Mouse (Mus musculus) lung, adult 18-20 months (tissue): Measurements from ENCODE around the gene Smg5.
A peak's percentile ranks its signal among the peaks of the same experiment; 100 is the strongest.

Experiments
- DNase-seq, 2 experiments: peaks; one replicate each; pipeline ENCODE4 v3.0.0; 2022; ENCODE audit warnings: mixed read lengths in 2 of 2

The Smg5 gene

GRCm38 (mm10) chr3:88395742-88396141 is 59.7 kb downstream of the Smg5 start:
- DNase-seq = no peak

GRCm38 (mm10) chr3:88398666-88399065 is 62.6 kb downstream of the Smg5 start:
- no peak for DNase-seq

GRCm38 (mm10) chr3:88403522-88404230 is 67.6 kb downstream of the Smg5 start:
- DNase-seq = no peak

GRCm38 (mm10) chr3:88407090-88407489 is 71.0 kb downstream of the Smg5 start:
- DNase-seq = peak; percentile 47 to 67

GRCm38 (mm10) chr3:88407529-88407928 is 71.5 kb downstream of the Smg5 start:
- no peak for DNase-seq

GRCm38 (mm10) chr3:88408953-88409352 is 72.9 kb downstream of the Smg5 start:
- DNase-seq = no peak

GRCm38 (mm10) chr3:88409741-88410644 is 73.9 kb downstream of the Smg5 start, which contains the start of gene Pmf1:
Pmf1 (minus strand) TSS chr3:88410331.
- DNase-seq = peak; percentile 95

- DNase-seq = peak in 1 of 2 experiments; percentile 10
These were observed 74.6 kb downstream of the Smg5 start for GRCm38 (mm10) chr3:88410645-88411031.

GRCm38 (mm10) chr3:88411681-88412080 is 75.6 kb downstream of the Smg5 start:
- no peak for DNase-seq
